Mouse (Mus musculus) kidney, postnatal 4 days (tissue): ENCODE results near the gene Hlf.
A peak's percentile ranks its signal among the peaks of the same experiment; 100 is the strongest.

Source experiments
- DNase-seq, 2 experiments: peaks; one replicate each; pipeline ENCODE4 v3.0.0; 2021; ENCODE audit warnings: mixed read lengths in 2 of 2

Hlf gene

DNA sequence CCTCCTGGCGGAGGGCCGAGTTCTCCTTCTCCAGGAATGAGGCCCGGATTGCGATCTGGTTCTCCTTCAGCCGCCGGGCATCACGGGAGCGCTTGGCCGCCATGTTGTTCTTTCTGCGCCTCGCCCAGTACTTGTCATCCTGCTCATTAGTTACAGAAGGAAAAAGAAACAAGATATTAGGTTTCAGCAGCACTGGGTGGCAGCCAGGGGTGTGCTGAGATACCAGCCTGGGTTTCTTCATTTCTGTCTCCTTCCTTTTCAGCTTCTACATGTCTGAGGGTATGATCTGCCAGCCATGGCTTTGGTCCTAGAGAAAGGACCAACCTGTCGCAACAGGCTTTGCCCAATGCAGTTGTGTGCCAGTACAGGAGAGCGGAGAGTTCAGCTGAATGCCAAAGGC is 49.9 kb downstream of the Hlf start:
- DNase-seq: no peak

DNA sequence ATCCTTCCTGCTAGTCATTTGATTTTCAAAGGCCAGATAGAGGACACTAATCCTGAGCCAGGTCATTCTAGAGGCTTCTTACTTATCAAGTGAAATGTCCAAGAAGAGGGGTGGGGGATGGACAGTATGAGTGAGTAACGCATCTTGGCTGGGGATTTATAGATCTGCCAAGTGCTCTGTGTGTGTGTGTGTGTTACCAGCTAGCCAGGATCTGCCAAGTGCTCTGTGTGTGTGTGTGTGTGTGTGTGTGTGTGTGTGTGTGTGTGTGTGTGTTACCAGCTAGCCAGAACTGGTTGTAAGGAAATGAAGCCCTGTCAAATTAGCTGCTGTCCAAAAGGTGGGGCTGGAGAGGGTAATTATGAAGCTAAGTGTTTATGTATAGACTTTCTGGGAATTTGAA is 55.9 kb downstream of the Hlf start:
- DNase-seq: no peak

DNA sequence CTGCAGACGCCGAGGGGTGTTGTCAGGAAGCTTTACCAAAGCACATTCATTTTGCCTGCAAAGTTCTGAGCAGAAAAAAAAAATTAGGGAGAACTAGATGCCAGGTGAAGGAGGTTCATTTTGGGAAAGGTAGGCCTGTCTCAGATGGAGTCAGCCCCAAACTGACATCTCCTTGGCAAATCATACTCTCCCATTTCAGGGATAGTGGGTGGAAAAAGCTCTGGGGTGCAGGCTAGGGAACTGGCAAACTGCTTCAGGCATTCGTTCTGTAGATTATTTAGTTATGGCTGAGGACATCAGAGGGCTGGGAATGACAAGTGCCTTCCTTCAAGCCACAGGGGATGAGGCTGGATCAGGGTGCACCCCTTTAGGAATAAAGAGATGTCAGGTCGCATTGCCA is 58.0 kb downstream of the Hlf start:
- DNase-seq: no peak

DNA sequence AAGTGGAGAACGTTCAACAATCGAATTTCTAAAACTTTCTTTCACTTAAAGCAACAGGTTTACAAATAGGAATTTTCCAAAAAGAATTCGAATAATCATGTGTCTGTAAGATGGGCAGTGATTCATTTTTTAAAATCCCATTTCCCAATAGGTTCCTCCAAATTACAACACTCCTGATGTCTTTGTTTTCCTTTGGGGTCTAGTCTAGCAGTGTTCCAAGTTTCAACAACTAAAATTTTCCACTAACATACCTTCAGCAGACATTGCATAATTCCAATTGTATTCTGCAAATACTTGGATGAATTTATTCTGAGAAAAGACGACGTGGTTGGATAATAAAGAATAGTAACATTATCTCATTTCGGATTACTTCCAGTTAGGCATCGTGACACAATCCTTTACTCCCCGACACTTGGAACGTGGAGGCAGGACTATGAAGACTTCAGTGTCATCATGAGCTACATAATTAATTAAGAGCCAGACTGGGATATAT is 60.4 kb downstream of the Hlf start:
- DNase-seq: no peak

DNA sequence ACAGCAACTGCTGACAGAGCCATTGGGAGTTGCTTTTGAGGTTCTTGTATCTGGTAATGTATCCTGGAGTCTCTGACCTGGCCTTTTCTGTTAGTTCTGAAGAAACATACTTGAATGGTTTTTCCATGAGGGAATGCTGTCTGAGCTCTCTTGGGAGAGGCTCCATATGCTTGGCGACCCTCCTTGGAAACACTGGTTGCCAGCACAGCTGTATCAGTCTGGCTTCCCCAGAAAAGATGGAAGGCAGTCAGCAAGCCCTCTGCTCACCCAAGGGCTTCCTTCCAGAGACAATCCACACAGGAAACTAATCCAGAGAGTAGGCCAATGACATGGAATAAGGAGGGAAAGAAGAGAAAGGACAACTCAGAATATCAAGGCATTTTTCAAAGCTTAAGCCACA is 63.9 kb downstream of the Hlf start:
- DNase-seq: peak; percentile 15 to 35

DNA sequence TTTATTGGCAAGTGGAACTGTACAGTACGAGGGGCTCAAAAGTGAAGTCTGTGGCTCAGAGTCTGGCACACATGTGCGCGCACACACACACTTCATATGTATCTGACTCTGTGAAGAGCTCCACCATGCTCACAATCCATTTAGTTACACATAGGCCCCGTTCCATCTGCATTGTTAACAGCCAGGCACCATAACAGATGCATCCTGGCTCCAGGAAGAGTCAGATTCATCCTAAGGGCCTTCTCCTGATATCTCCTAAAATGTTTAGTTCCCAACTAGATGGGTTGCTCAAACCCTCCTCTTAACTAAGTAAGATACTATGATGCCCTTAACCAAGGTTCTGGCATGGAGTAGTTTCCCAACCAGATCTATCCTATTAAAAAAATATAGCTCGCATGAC is 64.5 kb downstream of the Hlf start:
- no peak for DNase-seq

DNA sequence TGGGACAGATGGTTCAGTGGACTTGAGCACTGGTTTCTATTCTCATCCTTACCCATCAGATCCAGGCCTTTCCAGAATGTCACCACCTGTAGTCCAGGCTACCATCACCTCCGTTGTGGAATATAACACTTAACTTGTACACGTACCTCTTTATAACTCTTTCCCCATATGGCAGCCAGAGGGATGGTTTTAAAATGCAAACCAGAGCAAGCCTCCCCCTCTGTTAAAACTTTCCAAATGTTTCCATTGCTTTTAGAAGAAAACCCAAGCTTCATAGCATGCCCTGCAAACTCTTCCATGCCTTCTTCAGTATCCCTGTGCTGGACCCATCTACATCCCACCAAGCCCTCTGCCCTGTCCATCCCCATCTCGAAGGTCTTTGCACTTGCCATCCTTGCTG is 66.1 kb downstream of the Hlf start:
- no peak for DNase-seq

DNA sequence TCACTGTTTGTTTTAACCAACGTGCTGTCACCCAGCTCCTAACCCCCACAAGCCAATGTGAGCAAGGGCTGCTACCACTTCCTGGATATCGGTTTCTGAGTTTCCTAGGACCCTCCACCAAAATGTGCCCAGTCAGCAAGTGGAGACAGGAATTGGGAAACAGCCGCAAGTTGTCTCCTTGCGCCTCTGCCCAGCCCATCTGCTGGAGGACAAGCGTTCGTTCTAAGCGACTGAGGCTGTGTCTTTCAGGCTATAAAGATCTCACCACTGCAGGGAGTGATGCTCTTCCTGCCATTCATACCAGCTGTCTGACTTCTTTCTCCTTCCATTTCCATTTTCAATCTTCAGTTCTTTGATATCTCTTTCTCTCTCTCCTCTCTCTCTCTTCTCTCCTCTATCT is 69.8 kb downstream of the Hlf start:
- no peak for DNase-seq

DNA sequence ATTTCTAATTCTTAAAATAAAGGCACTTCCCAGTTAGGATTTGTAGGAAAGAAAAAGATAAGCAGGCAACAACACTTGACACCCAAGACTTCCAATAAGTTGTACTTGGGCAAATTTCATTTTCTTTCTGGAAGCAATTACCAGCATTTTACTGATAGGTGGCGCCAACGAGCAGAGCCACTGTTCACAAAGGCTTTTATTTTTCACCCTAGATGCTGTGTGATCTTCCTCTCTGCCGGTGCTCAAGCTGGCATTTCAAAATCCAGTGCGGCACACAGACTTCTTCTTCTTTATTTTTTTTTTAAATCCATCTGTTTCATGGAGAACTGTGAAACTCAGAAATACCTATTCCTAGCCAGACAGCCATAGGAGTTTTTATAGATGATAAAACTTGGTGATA is 73.2 kb downstream of the Hlf start:
- peak; percentile 61 to 67 for DNase-seq

DNA sequence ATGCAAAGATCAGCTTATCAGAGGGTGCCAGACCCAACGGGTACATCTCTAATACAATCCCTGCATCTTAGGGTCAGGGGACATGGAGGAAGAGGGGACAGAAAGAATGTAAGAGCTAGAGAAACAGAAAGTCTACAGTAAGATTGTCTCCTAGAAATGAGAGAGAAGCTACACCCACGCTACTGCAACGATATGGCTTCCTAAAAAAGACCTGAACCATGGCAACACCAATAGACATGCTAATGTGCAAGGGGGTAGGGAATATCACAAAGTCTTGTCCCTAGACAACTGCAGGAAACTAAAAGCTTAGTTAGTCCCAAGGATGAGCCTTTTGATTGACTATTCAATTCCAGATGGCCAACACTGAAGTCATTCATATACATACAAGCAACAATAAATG is 76.1 kb downstream of the Hlf start:
- DNase-seq: no peak

DNA sequence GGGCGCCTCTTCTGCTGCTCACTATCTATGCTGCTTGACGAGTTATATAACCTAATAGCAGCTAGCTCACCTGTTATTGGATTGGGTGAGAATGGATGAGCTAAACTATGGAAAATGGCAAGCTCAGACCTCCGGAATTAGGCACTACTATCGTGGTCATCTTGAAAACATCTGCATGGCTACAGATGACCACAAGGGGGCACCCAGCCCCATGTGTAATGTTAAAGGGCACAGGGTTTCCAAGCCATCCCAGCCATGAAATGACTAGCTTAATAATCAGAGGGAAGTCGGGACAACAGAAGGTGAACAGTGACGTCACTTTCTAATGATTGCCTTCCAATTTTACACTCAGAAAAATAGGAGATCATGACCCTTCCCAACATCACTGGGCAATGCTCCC is 83.7 kb downstream of the Hlf start:
- DNase-seq: peak; percentile 75 to 78

DNA sequence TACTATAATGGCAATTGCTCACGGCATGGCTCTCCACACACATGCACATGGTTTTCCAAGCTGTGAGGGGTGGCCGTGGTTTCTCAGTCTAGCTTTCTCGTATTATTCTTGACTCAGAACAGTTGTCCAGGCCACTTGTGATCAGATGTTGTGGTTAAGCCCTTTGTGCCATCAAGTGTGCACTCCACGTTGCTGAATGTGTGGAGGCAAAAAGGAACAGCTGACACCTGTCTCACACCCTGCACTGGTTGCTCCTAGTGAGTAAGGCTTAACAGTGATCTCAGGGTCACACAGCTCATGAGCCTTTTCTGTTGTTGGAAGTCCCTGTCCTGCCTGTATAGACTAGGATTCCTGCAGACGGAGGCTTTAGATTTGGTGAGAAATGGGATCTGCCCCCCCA is 84.6 kb downstream of the Hlf start:
- DNase-seq: no peak

DNA sequence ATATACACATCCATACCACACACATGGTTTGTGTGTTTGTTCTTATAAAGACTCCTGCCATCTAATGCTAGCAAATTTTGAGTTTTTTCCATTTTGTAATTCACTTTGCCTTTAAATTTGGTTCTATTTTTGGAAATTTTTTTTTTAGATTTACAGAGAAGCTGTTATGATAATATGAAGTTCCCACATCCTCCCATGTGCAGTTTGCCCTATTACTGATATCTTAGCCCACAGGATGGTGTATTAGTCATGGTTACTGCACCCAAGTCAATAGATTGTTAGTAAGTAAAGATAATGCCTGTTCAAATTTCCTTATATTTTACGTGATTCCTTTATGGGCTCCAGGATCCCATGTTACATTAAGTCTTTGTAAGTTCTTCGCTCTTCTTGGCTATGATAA is 96.1 kb downstream of the Hlf start:
- DNase-seq: no peak

DNA sequence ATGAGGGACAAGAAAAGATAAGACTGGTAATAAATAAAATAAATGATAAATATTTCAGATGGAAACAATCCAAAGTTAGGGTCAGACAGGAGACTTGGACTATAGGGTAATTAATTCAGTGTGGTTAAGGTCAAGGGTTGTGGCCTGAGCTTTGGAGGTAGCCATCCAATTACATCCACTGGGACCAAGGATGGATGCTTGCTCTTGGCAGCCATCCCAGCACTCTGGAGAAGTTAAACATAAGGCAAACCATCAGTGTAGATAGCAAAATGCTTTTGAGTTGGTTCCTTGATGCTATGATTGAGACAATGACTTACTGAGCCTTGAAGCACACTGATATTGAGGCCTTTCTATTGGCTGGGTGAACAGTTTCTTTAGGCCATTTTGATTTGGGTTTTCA is 97.9 kb downstream of the Hlf start:
- DNase-seq: peak; percentile 42 to 53

DNA sequence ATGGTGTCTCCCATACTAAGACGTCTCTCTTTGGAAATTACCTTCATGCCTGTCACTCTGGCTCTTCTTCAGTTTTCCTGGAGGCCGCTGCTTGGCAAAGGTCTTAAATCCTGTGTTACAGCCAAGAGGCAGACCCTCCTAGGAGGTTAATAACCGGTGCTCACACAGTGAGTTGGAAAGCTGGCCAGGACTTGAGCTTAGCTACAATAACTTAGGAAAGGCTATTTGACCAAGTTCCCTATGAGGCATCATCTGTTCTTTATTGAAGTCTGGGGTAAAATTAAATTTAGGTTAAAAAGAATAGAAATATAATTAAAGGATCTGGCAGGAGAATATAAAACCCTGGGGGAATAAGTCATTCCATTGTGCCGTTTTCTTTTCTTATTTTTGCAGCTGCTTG is 99.5 kb downstream of the Hlf start:
- DNase-seq: no peak

DNA sequence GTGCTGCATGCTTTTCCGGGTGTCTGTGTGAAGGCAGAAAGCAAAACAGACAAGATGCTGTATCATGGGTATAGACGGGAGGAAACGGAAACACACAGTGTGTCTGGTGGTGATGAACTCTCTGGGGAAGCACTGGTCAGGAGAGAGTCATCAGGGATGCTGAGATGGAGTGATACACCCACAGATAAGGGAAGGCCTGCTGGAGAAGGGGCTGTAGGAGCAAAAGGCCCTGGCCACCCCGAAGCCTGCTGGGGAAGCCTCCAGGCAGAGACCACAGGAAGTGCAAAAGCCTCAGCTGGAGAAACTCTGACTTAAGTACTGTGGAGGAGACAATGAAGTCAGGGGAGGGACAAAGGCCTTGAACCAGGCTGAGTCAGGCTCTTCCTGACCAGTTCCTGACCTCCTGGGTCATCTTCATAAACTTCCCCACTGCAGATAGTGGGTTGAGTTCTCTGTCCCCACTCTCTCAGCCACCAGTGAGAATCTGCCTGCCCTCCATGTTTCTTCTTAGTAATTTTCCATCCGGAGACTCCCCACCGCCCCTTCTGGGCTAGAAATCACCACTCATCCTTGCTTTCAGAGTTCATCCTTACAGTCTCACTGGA is 104.0 kb downstream of the Hlf start:
- DNase-seq: no peak
